Comparison of ENCODE assay signal across 13 mouse cellular contexts in genomic region chr1:179196422-179196821, GRCm38 (mm10).
A peak's percentile ranks its signal among the peaks of the same experiment; 100 is the strongest.
DNase-seq lines count a peak whose midpoint lies in the region; ATAC-seq and TF ChIP-seq lines count a peak whose summit lies in the region.
"Had no signal": no experiment of that assay in that cellular context is flagged by ENCODE, and none has a peak within 500 bp of the region (broad histone marks: within the 10 kb centered on the region; RNA-seq: fewer than 3 reads in every experiment).

No protein-coding gene starts in this region.

- no peak overlapping the region for H3K27ac ChIP-seq in left cerebral cortex, adult 2 months
- no peak overlapping the region for H3K27ac ChIP-seq in ES-Bruce4 (ENCODE audit: insufficient read depth, low read length)
- H3K27ac ChIP-seq in midbrain, embryonic 13.5 days = no peak overlapping the region
- H3K27ac ChIP-seq: forebrain, embryonic 15.5 days; hindbrain, embryonic 15.5 days had no signal

- no peak for DNase-seq in left cerebral cortex, adult 2 months (ENCODE audit: extremely low spot score in 1 of 2, low spot score in 2 of 2)
- no peak for DNase-seq in left cerebral cortex, postnatal 10 days (ENCODE audit: extremely low spot score in 1 of 2, low spot score in 2 of 2)
- DNase-seq in R1 (ENCODE audit: low read depth, low spot score) = peak; percentile 45
- DNase-seq in c-Kit-positive CD71-positive TER-119-positive erythroid progenitor cells, embryonic 14.5 days (ENCODE audit: low spot score) = no peak
- no peak for DNase-seq in neural tube, embryonic 10.5 days (ENCODE audit: extremely low spot score, low spot score)
- DNase-seq: cerebellum, adult 9-11 months; layer of hippocampus, adult 9-11 months had no signal

- H3K27me3 ChIP-seq in ES-Bruce4 (ENCODE audit: control insufficient read depth, insufficient read depth, low read length, poor library complexity, severe bottlenecking) = no peaks in the 10 kb centered on the region
- no peaks in the 10 kb centered on the region for H3K27me3 ChIP-seq in midbrain, embryonic 13.5 days
- H3K27me3 ChIP-seq: embryonic facial prominence, embryonic 12.5 days; hindbrain, embryonic 15.5 days had no signal

- H3K4me2 ChIP-seq in midbrain, embryonic 13.5 days (replicated peaks) = no peak overlapping the region
- H3K4me2 ChIP-seq: embryonic facial prominence, embryonic 12.5 days; forebrain, embryonic 15.5 days; hindbrain, embryonic 15.5 days had no signal

- TF ChIP-seq POLR2A in ES-Bruce4 (IDR thresholded peaks at IDR 0.05; ENCODE audit: insufficient read depth, low read length) = no peak

- H3K4me3 ChIP-seq in left cerebral cortex, adult 2 months = no peak overlapping the region
- no peak overlapping the region for H3K4me3 ChIP-seq in ES-Bruce4 (ENCODE audit: low read depth, low read length)
- H3K4me3 ChIP-seq in midbrain, embryonic 13.5 days (replicated peaks) = no peak overlapping the region
- H3K4me3 ChIP-seq: embryonic facial prominence, embryonic 12.5 days; forebrain, embryonic 15.5 days; hindbrain, embryonic 15.5 days had no signal

- H3K9ac ChIP-seq in ES-Bruce4 (ENCODE audit: low read depth, poor library complexity, severe bottlenecking) = no peak overlapping the region
- no peak overlapping the region for H3K9ac ChIP-seq in midbrain, embryonic 13.5 days (replicated peaks)
- H3K9ac ChIP-seq: embryonic facial prominence, embryonic 12.5 days; forebrain, embryonic 15.5 days; hindbrain, embryonic 15.5 days had no signal

- H3K4me1 ChIP-seq in ES-Bruce4 (ENCODE audit: control insufficient read depth, insufficient read depth, low read length) = peaks cover 6% of the 10 kb centered on the region
- no peaks in the 10 kb centered on the region for H3K4me1 ChIP-seq in midbrain, embryonic 13.5 days (replicated peaks)
- H3K4me1 ChIP-seq: forebrain, embryonic 15.5 days; hindbrain, embryonic 15.5 days had no signal

- peak; percentile 7; the same call in 1 of the 2 replicates for TF ChIP-seq CTCF in left cerebral cortex, adult 2 months (IDR thresholded peaks at IDR 0.05)
- TF ChIP-seq CTCF in ES-Bruce4 (IDR thresholded peaks at IDR 0.05; ENCODE audit: low read depth, low read length) = peak; percentile 22

- TF ChIP-seq EP300 in ES-Bruce4 (IDR thresholded peaks at IDR 0.05; ENCODE audit: insufficient read depth, low read depth, low read length) = no peak

- peak; percentile 64; the same call in 1 of the 2 replicates for ATAC-seq in megakaryocyte-erythroid progenitor cell, adult 5-6 weeks (replicated peaks; ENCODE audit: low FRiP score, low TSS enrichment, poor library complexity, severe bottlenecking)
- no peak for ATAC-seq in midbrain, embryonic 13.5 days
- ATAC-seq: forebrain, embryonic 15.5 days had no signal

- no peaks in the 10 kb centered on the region for H3K9me3 ChIP-seq in ES-Bruce4 (replicated peaks; ENCODE audit: control insufficient read depth, insufficient read depth, low read length, poor library complexity, severe bottlenecking)
- H3K9me3 ChIP-seq in midbrain, embryonic 13.5 days = no peaks in the 10 kb centered on the region
- H3K9me3 ChIP-seq: embryonic facial prominence, embryonic 12.5 days; forebrain, embryonic 15.5 days; hindbrain, embryonic 15.5 days had no signal

- no peaks in the 10 kb centered on the region for H3K36me3 ChIP-seq in ES-Bruce4 (ENCODE audit: control insufficient read depth, insufficient read depth, low read length, poor library complexity, severe bottlenecking)
- no peaks in the 10 kb centered on the region for H3K36me3 ChIP-seq in midbrain, embryonic 13.5 days
- H3K36me3 ChIP-seq: embryonic facial prominence, embryonic 12.5 days; forebrain, embryonic 15.5 days; hindbrain, embryonic 15.5 days had no signal

- intact Hi-C loops in left cerebral cortex, adult 2 months (cut with DNase I) = no loop called here
- intact Hi-C loops in left cerebral cortex, postnatal 10 days (cut with DNase I) = no loop called here
